Mouse (Mus musculus) heart, postnatal 0 days (tissue): ENCODE data around the gene Gm27021. TPM values are rescaled to one million over a fixed set of nuclear protein-coding genes. Genes with fewer than 3 reads are reported as not detected.

ENCODE experiments used
- ATAC-seq: fragments of 200-750 bp; cut with Nextera tagmentation; 2 replicates; pipeline ENCODE4 v1.8.0; 2017; ENCODE audit warnings: low read depth, moderate number of reproducible peaks, moderate library complexity; ENCODE audit not compliant: insufficient read depth
- DNase-seq: peaks from one replicate; pipeline ENCODE4 v3.0.0-alpha.2; 2016; ENCODE audit warnings: low spot score
- H3K27ac ChIP-seq: fragments of 300-500 bp; sonication (generic); 2 replicates; pipeline ENCODE4 v1.5.1; 2014; ENCODE audit warnings: low read depth, mild to moderate bottlenecking
- H3K27me3 ChIP-seq: fragments of 300-500 bp; sonication (generic); 2 replicates; pipeline ENCODE4 v1.6.1; 2014; ENCODE audit warnings: low read length, mixed read lengths; ENCODE audit not compliant: control insufficient read depth, insufficient read depth
- H3K36me3 ChIP-seq: fragments of 300-500 bp; sonication (generic); replicated peaks from 2 replicates; pipeline ENCODE4 v1.6.1; 2014; ENCODE audit warnings: low read length, mixed read lengths; ENCODE audit not compliant: control insufficient read depth, insufficient read depth
- H3K4me1 ChIP-seq: fragments of 300-500 bp; sonication (generic); 2 replicates; pipeline ENCODE4 v1.6.1; 2014; ENCODE audit warnings: antibody characterized with exemption; ENCODE audit not compliant: control insufficient read depth, insufficient read depth
- H3K4me2 ChIP-seq: fragments of 300-500 bp; sonication (generic); 2 replicates; pipeline ENCODE4 v1.6.1; 2014; ENCODE audit warnings: low read depth, mild to moderate bottlenecking, low read length, moderate library complexity
- H3K4me3 ChIP-seq: fragments of 300-500 bp; sonication (generic); 2 replicates; pipeline ENCODE4 v1.5.1; 2014; ENCODE audit warnings: low read depth, low read length
- H3K9ac ChIP-seq: fragments of 300-500 bp; sonication (generic); replicated peaks from 2 replicates; pipeline ENCODE4 v1.6.1; 2014; ENCODE audit warnings: low read depth, low read length, mixed read lengths
- H3K9me3 ChIP-seq: fragments of 300-500 bp; sonication (generic); replicated peaks from 2 replicates; pipeline ENCODE4 v1.6.1; 2016; ENCODE audit warnings: low read length; ENCODE audit not compliant: control insufficient read depth
- CTCF ChIP-seq: IDR thresholded peaks from 2 replicates; pipeline ENCODE4 v1.5.1; 2016; ENCODE audit warnings: antibody characterized with exemption, control low read depth, low read depth
- EP300 ChIP-seq: IDR thresholded peaks from 2 replicates; pipeline ENCODE4 v1.6.1; 2016; ENCODE audit warnings: antibody characterized with exemption, low read depth
- WGBS: fragments of 180-500 bp; shearing (Covaris S2); extraction: QIAGEN DNeasy Blood & Tissue Kit; methylation state at CpG from one replicate; pipeline ENCODE4 v1.1.7; 2014; 5-methylcytosine and 5-hydroxymethylcytosine counted together
- polyA plus RNA-seq: library from polyadenylated mRNA; unstranded; fragments of >200 nt; fragmentation: Nextera tagmentation; extraction: Ambion mirVana; gene quantifications from 2 replicates; pipeline ENCODE4 v1.2.1, GENCODE M21; 2015
- total RNA-seq: library from RNA; depleted of rRNA; stranded (reverse); fragments of >200 nt; gene quantifications from 2 replicates; pipeline ENCODE4 v1.2.3, GENCODE M21; 2014; ENCODE audit warnings: low replicate concordance

Gm27021 gene
- total and polyA plus RNA-seq, 2 experiments from 2014 or later = 1.1 to 5.4 TPM

GRCm38 (mm10) chr8:120610824-120611223 lies 57.1 kb downstream of the Gm27021 start:
- no peaks in the 10 kb centered on the region for H3K9me3 ChIP-seq
- H3K4me3 ChIP-seq = no peak overlapping the region
- 0 out of 2 replicates have a peak, but pooled peaks cover 4% of the 10 kb centered on the region for H3K27me3 ChIP-seq
- TF ChIP-seq CTCF (no peak), EP300 (no peak)
- no peak overlapping the region for H3K9ac ChIP-seq
- no peak overlapping the region for H3K27ac ChIP-seq
- WGBS = 84% methylated on average over 6 of the region's 6 CpGs
- DNase-seq = no peak
- no peaks in the 10 kb centered on the region for H3K4me1 ChIP-seq
- H3K36me3 ChIP-seq = no peaks in the 10 kb centered on the region
- H3K4me2 ChIP-seq = no peak overlapping the region
- no peak for ATAC-seq

DNA sequence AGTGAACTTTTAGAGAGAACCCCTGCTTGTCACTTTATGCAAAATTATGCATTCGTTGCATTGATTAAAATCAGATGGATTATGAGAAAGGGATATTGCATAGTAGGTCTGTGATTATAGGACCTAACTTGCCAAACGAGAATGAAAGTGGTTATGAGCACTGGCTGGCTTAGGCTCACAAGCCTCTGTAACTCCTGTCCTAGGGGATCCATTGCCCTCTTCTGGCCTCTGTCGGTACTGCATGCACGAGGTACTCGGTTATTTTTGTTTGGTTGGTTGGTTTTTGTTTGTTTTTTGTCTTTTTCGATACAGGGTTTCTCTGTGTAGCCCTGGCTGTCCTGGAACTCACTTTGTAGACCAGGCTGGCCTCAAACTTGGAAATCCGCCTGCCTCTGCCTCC lies 60.0 kb downstream of the Gm27021 start:
- H3K9ac ChIP-seq = no peak overlapping the region
- H3K4me3 ChIP-seq = no peak overlapping the region
- H3K36me3 ChIP-seq = no peaks in the 10 kb centered on the region
- WGBS = 11% methylated on average over 7 of the region's 7 CpGs
- TF ChIP-seq CTCF (peak; percentile 92), EP300 (no peak)
- no peaks in the 10 kb centered on the region for H3K4me1 ChIP-seq
- ATAC-seq (peak; percentile 57; the same call in 1 of the 2 replicates), DNase-seq (peak; percentile 60)
- no peaks in the 10 kb centered on the region for H3K27me3 ChIP-seq
- no peaks in the 10 kb centered on the region for H3K9me3 ChIP-seq
- H3K4me2 ChIP-seq = no peak overlapping the region
- H3K27ac ChIP-seq = no peak overlapping the region

GRCm38 (mm10) chr8:120607460-120607859 lies 60.4 kb downstream of the Gm27021 start:
- H3K4me1 ChIP-seq = no peaks in the 10 kb centered on the region
- no peaks in the 10 kb centered on the region for H3K36me3 ChIP-seq
- H3K9me3 ChIP-seq = no peaks in the 10 kb centered on the region
- TF ChIP-seq CTCF (no peak), EP300 (no peak)
- no peak for DNase-seq
- no peaks in the 10 kb centered on the region for H3K27me3 ChIP-seq
- 76% methylated on average over 9 of the region's 9 CpGs for WGBS
- no peak overlapping the region for H3K4me3 ChIP-seq
- no peak overlapping the region for H3K4me2 ChIP-seq
- H3K9ac ChIP-seq = no peak overlapping the region
- 0 out of 2 replicates have a peak, but pooled peaks have one; percentile 28 for ATAC-seq
- no peak overlapping the region for H3K27ac ChIP-seq

- Histone ChIP-seq H3K4me3 (no peak overlapping the region), H3K36me3 (no peaks in the 10 kb centered on the region), H3K27me3 (no peaks in the 10 kb centered on the region), H3K4me2 (no peak overlapping the region), H3K27ac (no peak overlapping the region), H3K9me3 (no peaks in the 10 kb centered on the region), H3K9ac (no peak overlapping the region), H3K4me1 (no peaks in the 10 kb centered on the region)
- WGBS = 45% methylated on average over 6 of the region's 6 CpGs
- ATAC-seq (no peak), DNase-seq (no peak)
- TF ChIP-seq EP300 (no peak), CTCF (no peak)
These were observed 65.2 kb downstream of the Gm27021 start for GRCm38 (mm10) chr8:120602672-120603071.

GRCm38 (mm10) chr8:120599504-120599903 lies 68.4 kb downstream of the Gm27021 start:
- DNase-seq (peak; percentile 49), ATAC-seq (no peak; the same call in 1 of the 2 replicates)
- TF ChIP-seq CTCF (peak; percentile 73), EP300 (no peak)
- WGBS = 44% methylated on average over 7 of the region's 7 CpGs
- Histone ChIP-seq H3K4me2 (no peak overlapping the region), H3K4me3 (no peak overlapping the region), H3K9ac (no peak overlapping the region), H3K9me3 (no peaks in the 10 kb centered on the region), H3K27me3 (no peaks in the 10 kb centered on the region), H3K27ac (no peak overlapping the region), H3K36me3 (no peaks in the 10 kb centered on the region), H3K4me1 (no peaks in the 10 kb centered on the region)

DNA sequence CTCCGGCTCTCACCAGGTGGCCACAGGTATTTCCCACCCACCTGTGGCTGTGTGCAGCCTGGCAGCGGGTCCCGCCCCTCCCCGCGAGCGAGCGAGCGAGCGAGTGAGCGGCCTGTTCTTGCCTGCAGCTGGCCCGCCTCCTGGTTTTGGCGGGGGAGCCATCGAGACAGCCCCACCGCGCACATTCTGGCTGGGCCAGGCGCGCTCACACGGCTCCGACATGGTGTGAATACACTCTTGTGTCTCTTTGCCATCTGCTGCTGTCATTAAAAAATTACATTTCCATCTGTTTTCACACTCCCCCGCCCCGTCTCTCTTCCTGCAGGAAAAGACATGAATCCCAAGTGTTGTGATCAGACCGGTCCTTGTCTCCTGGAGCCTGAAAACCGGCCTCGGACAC lies 69.3 kb downstream of the Gm27021 start:
- no peaks in the 10 kb centered on the region for H3K9me3 ChIP-seq
- H3K27me3 ChIP-seq = no peaks in the 10 kb centered on the region
- ATAC-seq = no peak; the same call in 1 of the 2 replicates
- no peak overlapping the region for H3K27ac ChIP-seq
- no peak for DNase-seq
- peak overlapping the region; percentile 24; the same call in 1 of the 2 replicates for H3K4me2 ChIP-seq
- no peak overlapping the region for H3K4me3 ChIP-seq
- TF ChIP-seq CTCF (no peak), EP300 (no peak)
- H3K36me3 ChIP-seq = no peaks in the 10 kb centered on the region
- no peaks in the 10 kb centered on the region for H3K4me1 ChIP-seq
- no peak overlapping the region for H3K9ac ChIP-seq
- WGBS = 40% methylated on average over 24 of the region's 24 CpGs
